Mouse (Mus musculus): Measurements from ENCODE around the gene Fgfr1op2. TPM values are rescaled to one million over a fixed set of nuclear protein-coding genes. Genes with fewer than 3 reads are reported as not detected.
A peak's percentile ranks its signal among the peaks of the same experiment; 100 is the strongest.
"Not testable (repeated sequence)": the region's sequence is repeated elsewhere in the genome, so short reads cannot be mapped to it uniquely, and the experiment has no call there.

The Fgfr1op2 gene
- 100 to 1,000 TPM in 1 of 2 experiments, 10 to 100 TPM in 1; 91.3 to 103 TPM for total RNA-seq (2021)
- long read RNA-seq, experiment 1, transcript Fgfr1op2-202 (5 exons, 918 nt), result minor isoform, 14 of 90 reads
- long read RNA-seq, experiment 1, transcript Fgfr1op2-204 (7 exons, 2,880 nt), result major isoform, 36 of 90 reads
- long read RNA-seq, experiment 1, transcript Fgfr1op2-203 (6 exons, 2,766 nt), result minor isoform, 35 of 90 reads
- long read RNA-seq, experiment 1, partial matches to known transcripts, result 1 of 90 reads
- long read RNA-seq, experiment 1, other reads (novel, unspliced or antisense), result 4 of 90 reads
- long read RNA-seq, experiment 2, transcript Fgfr1op2-202 (5 exons, 918 nt), result minor isoform, 32 of 241 reads
- long read RNA-seq, experiment 2, transcript Fgfr1op2-203 (6 exons, 2,766 nt), result major isoform, 135 of 241 reads
- long read RNA-seq, experiment 2, transcript Fgfr1op2-204 (7 exons, 2,880 nt), result minor isoform, 59 of 241 reads
- long read RNA-seq, experiment 2, partial matches to known transcripts, result 4 of 241 reads
- long read RNA-seq, experiment 2, other reads (novel, unspliced or antisense), result 9 of 241 reads

DNA sequence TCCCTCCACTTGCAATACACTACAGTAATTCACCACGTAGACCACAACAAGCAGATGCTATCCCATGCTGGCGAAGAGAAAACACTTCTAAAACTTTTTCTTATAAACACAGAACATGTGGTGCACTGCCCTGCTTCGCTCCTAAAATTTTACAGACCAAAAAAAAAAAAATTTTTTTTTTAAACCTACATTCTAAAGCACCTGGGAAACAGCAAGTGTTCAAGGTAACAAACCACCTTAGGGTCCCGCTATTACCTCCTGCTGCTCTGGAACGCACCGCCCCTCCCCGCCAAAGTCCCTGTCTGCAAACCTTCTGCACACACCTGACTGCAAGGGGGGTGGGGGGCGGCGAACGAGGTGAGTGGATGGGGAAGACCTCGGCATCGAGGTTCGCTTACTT lies at the start of gene Fgfr1op2:
Fgfr1op2 (plus strand) TSS at position 301 of the 400 bp plus-strand sequence.
- DNase-seq (ENCODE audit: low spot score in 2 of 2), result no peak

DNA sequence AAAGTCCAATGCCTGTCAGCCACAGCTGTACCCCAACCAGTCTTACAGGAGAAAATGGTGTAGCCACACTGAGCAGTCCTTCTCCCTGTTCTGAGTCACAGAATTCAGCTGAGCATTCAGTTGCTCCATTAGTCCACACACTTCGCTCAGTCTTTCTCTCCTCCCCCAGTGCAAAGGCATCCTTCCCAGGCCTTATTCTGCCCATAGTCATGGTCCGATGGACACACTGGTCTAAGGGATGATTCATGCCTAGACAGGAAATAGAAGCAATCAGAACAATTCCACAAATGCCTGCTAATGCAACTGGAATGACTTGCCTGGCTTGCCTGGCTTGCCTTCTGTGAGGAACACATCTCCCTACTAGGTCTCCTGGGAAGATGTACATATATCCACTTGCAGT lies 49.5 kb upstream of the Fgfr1op2 start:
- no peak for DNase-seq (ENCODE audit: low spot score in 2 of 2)

DNA sequence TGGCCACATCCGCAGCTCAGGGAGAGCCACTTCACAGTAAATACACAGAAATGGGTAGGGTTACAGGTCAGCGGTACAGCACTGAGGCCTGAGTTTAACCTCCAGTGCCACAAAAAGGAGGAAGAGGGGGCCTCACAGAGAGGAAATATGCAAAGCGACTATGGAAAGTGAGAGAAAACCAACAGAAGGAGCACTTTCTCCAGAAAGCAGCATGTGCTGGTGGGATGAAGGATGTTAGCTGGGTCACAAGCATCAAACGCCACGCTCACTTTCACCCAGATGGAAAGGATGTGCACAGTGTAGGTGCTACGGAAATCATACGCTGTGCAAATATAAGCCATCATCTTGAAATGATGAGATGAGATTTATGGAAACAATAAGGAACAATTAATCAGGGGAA lies 46.6 kb upstream of the Fgfr1op2 start:
- DNase-seq (ENCODE audit: low spot score in 2 of 2), result no peak

DNA sequence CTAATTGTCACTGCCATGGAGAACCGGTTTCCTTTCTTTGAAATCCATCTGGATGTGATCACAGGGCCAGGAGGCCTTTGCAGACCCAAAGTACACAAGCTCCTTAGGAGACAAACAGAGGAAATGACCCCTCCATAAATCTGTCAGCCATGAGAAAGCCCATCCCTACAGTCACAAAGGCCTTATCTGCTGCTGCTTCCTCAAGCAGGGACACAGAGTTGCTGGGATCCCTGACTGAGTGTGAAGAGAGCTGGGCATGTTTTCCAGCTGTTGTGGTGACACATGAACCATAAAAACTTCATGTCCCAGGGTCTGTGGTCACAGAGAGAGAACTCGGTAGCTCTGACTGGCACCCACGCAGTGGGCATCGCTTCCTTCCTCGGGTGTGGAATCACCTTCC lies 46.2 kb upstream of the Fgfr1op2 start:
- no peak for DNase-seq (ENCODE audit: low spot score in 2 of 2)

DNA sequence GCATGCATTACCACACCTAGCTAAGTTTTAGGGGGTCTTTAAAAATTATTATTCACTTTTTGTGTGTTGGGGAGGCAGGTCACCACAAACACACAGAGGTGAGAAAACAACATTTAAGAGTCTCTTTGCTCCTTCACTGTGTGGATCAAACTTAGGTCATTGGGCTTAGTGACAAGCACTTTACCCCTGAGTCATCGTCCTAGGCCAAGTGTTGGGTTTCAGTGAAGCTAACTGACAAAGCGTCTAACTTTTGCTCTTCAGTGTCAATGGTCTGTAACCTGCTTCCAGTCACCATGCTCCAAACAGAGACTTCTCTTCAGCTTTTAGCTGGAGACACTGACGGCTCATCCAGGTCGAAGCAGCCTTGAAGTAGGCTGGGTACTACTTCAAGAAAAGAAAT lies 43.9 kb upstream of the Fgfr1op2 start:
- no peak for DNase-seq (ENCODE audit: low spot score in 2 of 2)

DNA sequence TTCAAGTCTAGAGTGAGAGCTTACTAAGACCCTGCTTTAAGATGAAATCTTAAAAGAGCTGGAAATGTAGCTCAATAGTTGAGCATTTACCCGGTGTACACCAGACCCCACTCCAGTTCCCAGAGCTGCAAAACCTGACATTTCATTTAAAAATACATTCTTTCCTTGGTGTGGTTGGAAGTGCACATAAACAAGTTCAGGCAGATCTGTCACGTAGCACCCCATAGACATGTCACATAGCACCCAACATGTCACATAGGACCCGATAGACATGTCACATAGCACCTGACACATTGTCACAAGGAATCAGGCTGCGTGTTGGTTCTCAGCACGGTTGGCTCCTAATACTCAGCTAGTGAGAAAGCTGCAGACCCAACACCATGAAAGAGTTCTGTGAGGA lies 41.5 kb upstream of the Fgfr1op2 start:
- DNase-seq (ENCODE audit: low spot score in 2 of 2), result no peak

DNA sequence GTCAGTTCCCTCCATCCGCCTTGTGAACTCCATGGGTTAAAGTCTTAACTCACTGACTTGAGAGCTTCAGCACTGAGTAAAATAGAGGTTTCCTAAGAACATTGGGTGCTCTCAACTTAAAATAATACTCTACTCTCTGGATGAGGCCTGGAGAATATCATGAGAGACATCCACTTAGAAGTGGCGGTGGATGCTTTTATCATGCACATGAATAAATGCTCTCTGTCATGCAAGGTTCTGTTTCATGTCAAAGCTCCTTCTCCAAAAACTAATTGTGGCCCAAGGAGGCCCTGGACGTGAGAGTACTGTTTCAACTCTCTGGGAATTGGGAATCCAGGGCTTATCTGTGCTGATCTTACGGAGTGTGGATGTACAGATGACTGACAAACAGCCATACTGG lies 39.9 kb upstream of the Fgfr1op2 start:
- no peak for DNase-seq (ENCODE audit: low spot score in 2 of 2)

DNA sequence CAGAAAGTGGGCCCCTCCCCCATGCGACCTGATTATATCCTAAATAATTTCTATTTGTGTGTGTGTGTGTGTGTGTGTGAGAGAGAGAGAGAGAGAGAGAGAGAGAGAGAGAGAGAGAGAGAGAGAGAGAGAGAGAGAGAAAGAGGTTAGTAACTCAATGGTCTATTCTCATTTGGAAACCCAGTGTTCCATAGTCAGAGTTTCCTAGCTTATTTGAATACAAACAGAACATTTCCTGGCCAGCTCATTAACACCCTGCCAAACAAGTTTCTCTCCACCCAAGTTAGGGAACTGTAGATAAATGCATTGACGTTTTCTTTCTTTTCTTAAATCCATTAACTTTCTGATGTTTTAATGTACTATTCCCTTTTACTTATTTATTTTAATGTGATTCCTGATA lies 38.9 kb upstream of the Fgfr1op2 start:
- no peak for DNase-seq (ENCODE audit: low spot score in 2 of 2)

DNA sequence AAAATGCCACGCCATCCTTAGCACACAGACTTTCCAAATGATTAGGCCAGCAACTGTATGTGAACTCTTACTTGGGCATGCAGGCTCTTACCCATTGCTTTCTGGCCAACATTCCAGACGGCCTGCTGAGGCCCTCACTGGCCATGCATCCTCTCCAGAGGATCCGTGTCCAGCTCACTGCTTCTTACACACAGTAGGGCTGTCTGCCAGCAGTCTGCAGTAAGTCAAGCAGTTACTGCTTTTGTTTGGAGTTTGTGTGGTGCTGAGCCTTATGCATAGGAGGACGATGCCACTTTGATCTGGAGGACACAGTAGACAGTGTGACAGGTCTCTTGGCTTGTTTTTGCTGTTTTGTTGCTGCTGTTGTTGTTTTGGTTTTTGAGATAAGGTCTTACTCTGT lies 38.3 kb upstream of the Fgfr1op2 start:
- DNase-seq (ENCODE audit: low spot score in 2 of 2), result no peak

DNA sequence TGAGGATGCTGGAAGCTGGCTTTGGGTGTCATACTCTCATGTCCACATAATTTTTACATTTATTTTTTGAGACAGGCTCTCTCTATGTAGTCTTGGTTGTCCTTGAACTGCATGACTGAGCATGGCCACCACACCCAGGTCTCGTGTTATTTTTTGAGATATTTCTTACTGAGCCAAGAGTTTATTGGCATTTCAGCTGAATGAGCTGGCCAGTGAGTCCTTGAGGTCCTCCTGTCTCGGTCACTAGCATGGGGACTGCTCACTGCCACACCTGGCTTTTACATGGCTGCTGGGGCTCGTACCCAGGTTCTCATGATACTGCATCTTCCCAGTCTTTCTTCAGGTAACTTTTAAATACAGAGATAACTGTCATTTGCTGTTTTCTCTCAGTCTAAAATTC lies 36.6 kb upstream of the Fgfr1op2 start:
- no peak for DNase-seq (ENCODE audit: low spot score in 2 of 2)

DNA sequence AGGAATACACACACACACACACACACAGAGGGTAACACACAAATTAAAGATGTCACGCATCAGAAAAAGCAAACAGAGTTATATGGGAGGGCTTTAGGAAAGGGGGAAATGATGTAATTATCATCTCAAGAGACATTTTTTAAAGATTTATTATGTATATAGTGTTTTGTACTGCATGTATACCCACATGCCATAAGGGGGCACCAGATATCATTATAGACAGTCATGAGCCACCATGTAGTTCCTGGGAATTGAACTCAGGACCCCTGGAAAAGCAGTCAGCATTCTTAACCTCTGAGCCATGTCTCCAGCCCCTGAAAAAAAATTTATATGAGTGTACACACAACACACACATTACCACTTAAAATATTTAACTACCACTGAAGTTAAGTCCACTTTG lies 32.4 kb upstream of the Fgfr1op2 start:
- DNase-seq (ENCODE audit: low spot score in 2 of 2), result no peak

DNA sequence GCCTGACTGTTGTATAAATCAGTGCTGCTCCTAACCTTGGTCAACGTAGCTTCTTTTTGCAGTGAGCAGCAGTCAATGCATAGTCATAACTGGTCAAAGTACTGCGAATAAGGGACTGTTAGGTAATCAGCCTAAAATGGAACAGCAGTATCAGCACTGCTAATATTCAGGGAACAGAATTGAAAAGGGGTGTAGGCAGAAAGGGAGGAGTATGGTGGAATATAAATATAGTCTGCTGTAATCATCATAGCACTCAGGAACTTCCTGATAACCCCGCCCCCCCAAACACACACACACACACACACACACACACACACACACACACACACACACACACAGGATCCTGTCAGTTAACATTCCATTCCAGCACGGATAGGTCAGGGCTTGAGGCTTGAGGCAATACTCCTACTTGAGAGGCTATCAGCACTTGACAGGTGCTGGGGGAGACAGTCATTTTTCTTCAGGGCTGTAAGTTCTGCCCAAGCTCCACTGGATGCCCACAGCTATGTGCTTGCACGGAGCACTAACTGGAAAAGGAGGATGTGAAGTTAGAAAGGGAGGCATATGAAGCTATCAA lies 31.6 kb upstream of the Fgfr1op2 start:
- no peak for DNase-seq (ENCODE audit: low spot score in 2 of 2)

DNA sequence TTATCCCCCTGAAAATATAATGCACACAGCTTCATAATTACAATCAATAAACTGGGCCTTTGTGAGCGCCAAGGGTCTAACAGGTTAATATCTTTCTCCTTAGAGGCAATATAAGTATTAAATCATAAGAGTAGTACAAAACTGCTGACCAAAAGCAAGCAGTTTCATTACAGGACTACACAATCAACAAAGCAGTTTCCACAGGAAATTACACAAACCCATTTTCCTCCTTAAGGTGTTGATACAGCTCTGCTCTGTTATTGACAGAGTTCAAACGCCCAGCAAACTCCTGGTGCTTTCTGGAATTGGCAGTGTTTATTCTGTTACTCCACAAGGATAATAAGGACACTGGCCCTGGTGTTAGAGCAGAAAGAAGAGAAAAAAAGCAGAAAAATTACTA lies 26.6 kb upstream of the Fgfr1op2 start:
- DNase-seq (ENCODE audit: low spot score in 2 of 2), result no peak

DNA sequence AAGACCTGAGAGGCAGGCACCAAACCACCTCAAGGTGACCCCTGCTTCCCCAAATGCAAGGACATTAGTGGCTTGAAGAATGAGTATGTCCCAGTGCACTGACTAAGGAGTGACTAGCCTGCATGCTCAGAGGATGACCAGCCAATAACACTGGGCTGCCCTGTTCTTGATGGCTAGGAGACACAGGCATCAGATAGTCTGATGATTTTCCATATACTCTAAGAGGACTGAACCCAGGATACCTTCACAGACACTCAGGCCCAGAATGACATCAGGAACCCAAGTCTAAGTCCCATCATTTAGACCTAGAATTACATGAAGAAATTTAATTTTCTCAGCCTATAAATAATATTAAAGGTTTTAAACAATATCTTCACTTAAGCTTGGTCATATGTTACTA lies 25.7 kb upstream of the Fgfr1op2 start:
- DNase-seq (ENCODE audit: low spot score in 2 of 2), result no peak

DNA sequence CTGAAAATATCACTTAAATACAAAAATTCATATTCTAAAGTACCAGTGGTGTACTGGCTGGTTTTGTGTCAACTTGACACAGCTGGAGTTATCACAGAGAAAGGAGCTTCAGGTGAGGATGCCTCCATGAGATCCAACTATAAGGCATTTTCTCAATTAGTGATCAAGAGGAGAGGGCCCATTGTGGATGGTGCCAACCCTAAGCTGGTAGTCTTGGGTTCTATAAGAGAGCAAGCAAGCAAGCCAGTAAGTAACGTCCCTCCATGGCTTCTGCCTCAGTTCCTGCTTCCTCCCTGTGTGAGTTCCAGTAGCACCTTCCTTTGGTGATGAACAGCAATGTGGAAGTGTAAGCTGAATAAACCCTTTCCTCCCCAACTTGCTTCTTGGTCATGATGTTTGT lies 14.5 kb upstream of the Fgfr1op2 start:
- not testable (repeated sequence) for DNase-seq (ENCODE audit: low spot score in 2 of 2)

DNA sequence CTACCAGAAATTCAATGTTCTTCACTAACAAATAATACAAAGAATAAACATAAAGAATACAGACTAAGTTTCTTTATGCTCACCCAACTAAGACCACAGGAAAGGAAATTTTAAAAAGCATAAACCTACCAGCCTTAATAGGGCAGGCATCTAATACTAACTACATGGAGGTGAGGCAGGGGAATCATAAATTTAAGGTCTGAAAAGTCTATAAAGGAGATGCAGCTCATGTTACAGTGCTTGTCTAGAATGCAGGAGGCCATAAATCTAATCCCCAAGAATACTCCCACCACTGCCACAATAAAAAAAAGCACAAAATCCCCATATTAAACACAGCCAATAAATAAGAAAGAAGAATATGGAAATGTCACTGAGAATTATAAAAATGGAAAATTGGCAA lies 4.9 kb upstream of the Fgfr1op2 start:
- no peak for DNase-seq (ENCODE audit: low spot score in 2 of 2)

DNA sequence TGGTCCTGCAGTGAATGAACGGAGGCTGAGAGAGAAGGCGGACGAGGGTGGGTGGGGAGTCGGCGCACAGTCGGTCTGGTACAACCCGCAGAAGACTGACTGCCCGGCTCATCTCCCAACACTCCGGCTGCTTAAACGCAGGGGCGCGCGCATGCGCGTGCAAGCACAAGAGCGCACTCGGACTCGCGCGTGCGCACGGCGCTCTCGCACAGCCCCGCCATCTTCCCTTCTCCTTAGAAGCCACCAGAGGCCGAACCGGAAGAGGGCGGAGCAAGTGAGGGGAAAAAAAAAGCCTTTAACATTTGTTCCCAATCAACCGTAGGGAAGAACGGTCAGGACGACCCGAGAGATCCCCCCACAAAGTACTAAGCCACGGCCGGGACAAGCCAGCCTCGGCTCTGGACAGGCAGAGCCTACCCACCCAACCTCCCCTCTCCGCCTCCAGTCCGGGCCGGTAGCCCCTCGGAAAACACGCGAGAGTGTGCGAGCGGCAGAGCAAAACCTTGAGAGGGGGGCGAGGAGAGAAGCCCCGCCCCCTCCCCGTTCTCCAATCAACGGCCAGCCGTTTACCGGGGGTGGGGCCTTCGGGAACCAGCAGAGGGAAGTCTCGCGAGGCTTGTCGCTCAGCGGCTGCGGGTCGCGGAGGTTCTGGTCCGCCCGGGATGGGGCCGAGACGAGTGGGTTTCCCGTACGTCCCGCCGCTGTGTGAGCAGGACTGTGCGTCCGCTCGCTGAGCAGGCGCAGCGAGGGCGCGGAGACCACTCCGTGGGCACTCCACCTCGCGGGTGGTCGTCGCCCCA lies 507 bp downstream of the Fgfr1op2 start, which contains the start of gene Ints13:
Ints13 (minus strand) TSS at position 526 of the 800 bp plus-strand sequence.
- DNase-seq (ENCODE audit: low spot score in 2 of 2), result peak; percentile 94

DNA sequence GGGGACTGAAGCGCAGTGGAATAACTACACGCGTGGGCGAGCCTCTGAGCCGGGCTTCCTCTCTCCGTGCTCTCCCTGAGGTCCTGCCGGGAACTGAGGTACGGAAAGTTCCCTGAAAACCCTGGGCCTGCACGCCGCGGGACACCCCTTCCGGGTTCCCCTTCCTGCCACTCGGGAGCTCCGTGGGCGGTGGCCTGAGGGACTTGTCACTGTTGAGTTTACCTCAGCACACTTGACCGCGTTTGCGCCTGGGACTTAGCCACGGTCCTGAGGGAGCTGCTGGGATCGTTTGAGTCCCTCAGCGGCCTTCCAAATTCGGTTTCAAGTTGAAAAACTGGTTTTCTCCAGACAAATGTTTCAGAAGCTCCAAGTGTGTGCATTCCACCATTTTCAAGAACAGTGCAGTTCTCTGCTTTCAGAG lies 1.1 kb downstream of the Fgfr1op2 start:
- DNase-seq (ENCODE audit: low spot score in 2 of 2), result peak; percentile 66 to 73

DNA sequence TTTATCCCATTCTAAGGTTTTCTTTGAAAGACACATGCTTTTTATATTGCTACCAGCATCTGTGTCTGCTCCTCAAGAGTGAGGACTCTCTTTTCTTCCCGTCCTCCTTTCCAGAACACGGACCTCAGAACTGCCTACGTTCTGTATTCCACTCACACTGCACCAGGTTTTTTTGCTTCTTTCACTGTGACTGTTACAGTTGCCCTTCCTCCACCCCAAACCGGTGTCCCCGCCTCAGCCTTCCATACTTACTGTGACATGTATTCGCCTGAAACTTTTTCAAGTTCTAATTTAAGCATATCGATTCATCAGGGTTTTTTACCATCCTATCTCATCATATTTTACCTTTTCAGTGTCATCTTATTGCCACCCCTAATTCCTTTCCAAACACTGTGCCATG lies 1.6 kb downstream of the Fgfr1op2 start:
- no peak for DNase-seq (ENCODE audit: low spot score in 2 of 2)

DNA sequence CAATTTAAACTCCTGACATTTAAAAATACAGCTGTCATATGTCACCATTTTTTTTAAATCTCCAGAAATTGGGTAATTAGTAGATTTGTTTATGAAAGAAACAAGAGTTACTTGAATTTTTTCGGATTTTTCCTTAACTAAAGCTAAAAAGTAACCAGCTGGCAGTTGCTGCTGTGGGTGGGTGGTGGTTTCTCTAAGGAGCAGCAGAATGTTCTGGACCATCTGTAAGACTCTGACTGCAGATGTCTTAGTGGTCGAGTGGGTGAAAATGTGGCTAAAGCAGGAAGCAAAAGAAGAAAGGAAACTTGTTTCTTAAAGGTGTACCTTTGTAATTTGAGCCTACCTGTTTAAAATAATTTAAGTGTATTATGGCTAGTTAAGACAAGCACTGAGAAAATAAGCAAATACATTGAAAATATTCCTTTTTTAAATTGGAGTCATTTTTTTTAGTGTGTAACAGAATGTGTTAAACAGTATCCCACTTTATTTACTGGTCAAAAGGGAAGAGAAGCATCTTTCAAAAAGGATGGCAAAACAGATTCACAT lies 3.5 kb downstream of the Fgfr1op2 start:
- no peak for DNase-seq (ENCODE audit: low spot score in 2 of 2)

DNA sequence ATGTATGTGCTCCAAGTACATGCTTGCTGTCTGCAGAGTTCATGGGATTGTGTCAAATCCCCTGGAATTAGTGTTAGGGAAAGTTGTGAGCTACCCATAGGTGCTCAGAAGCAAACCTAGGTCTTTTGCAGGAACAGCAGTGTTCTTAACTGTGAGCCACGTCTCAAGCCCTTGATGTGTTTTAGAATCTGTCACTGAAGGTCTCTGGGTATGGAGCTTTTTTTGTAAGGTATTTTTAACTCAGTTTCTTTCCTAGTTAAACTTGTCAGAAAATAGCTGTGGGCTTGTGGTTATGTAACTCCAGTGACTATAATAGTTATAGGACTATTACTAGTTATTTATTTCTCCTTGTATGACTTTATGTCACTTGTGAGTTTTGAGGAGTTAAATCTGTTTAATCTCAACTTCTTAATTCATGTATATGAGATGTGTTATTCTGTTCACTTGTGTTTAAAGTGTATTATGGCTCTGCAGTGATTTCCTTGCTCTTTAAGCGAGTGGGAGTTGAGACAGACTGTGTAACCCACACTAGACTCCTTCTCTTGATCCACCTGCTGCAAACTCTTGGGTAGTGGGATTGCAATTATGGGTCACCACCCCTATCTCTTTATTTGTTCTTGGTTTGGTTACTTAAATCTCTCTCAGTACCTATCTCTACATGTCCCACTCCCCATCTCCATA lies 6.5 kb downstream of the Fgfr1op2 start:
- no peak for DNase-seq (ENCODE audit: low spot score in 2 of 2)
